Mouse (Mus musculus) lung, postnatal 36 days (tissue): ENCODE data around the gene Crtc1.

Experiments
- DNase-seq: peaks from one replicate; pipeline ENCODE4 v3.0.0; 2022; ENCODE audit warnings: mixed read lengths

Crtc1 gene

GRCm38 (mm10) chr8:70461765-70462515 lies 22.6 kb upstream of the Crtc1 start:
- DNase-seq: no peak

GRCm38 (mm10) chr8:70460606-70461005 lies 21.2 kb upstream of the Crtc1 start:
- no peak for DNase-seq

- DNase-seq: no peak
Observed at GRCm38 (mm10) chr8:70460199-70460598, 20.8 kb upstream of the Crtc1 start.

GRCm38 (mm10) chr8:70459636-70460035 lies 20.3 kb upstream of the Crtc1 start:
- DNase-seq: no peak

- DNase-seq: no peak
Observed at GRCm38 (mm10) chr8:70458462-70458861, 19.1 kb upstream of the Crtc1 start.

- DNase-seq: no peak
Observed at GRCm38 (mm10) chr8:70457882-70458281, 18.5 kb upstream of the Crtc1 start.

GRCm38 (mm10) chr8:70456996-70457395 lies 17.6 kb upstream of the Crtc1 start:
- DNase-seq: no peak

- no peak for DNase-seq
Observed at GRCm38 (mm10) chr8:70453852-70454251, 14.5 kb upstream of the Crtc1 start.

- no peak for DNase-seq
Observed at GRCm38 (mm10) chr8:70452196-70452966, 13.0 kb upstream of the Crtc1 start.

- no peak for DNase-seq
Observed at GRCm38 (mm10) chr8:70447639-70448420, 8.5 kb upstream of the Crtc1 start.

- DNase-seq: no peak
Observed at GRCm38 (mm10) chr8:70445988-70446387, 6.6 kb upstream of the Crtc1 start.

- DNase-seq: no peak
Observed at GRCm38 (mm10) chr8:70443326-70443725, 3.9 kb upstream of the Crtc1 start.

GRCm38 (mm10) chr8:70441565-70441964 lies 2.2 kb upstream of the Crtc1 start:
- no peak for DNase-seq

- no peak for DNase-seq
Observed at GRCm38 (mm10) chr8:70440246-70440645, 867 bp upstream of the Crtc1 start.

GRCm38 (mm10) chr8:70439848-70440179 lies 435 bp upstream of the Crtc1 start:
- no peak for DNase-seq

- no peak for DNase-seq
Observed at GRCm38 (mm10) chr8:70438423-70438822, 956 bp downstream of the Crtc1 start.

GRCm38 (mm10) chr8:70435156-70435555 lies 4.2 kb downstream of the Crtc1 start:
- no peak for DNase-seq

GRCm38 (mm10) chr8:70432991-70433536 lies 6.3 kb downstream of the Crtc1 start:
- DNase-seq: no peak

- DNase-seq: no peak
Observed at GRCm38 (mm10) chr8:70431213-70431612, 8.2 kb downstream of the Crtc1 start.

- peak; percentile 16 for DNase-seq
Observed at GRCm38 (mm10) chr8:70426300-70426907, 13.0 kb downstream of the Crtc1 start.

GRCm38 (mm10) chr8:70422722-70423121 lies 16.7 kb downstream of the Crtc1 start:
- no peak for DNase-seq

GRCm38 (mm10) chr8:70421349-70422104 lies 17.9 kb downstream of the Crtc1 start:
- DNase-seq: no peak
